Mouse (Mus musculus) intestine, embryonic 15.5 days (tissue): ENCODE results near the gene Cyp2d10. TPM values are rescaled to one million over a fixed set of nuclear protein-coding genes. Genes with fewer than 3 reads are reported as not detected.
"Not testable (repeated sequence)": the region's sequence is repeated elsewhere in the genome, so short reads cannot be mapped to it uniquely, and the experiment has no call there.

Experiments
- ATAC-seq: fragments of 200-750 bp; cut with Nextera tagmentation; 2 replicates; pipeline ENCODE4 v1.8.0; 2017; ENCODE audit warnings: moderate TSS enrichment, moderate library complexity
- H3K27ac ChIP-seq: fragments of 300-500 bp; sonication (generic); 2 replicates; pipeline ENCODE4 v1.5.1; 2015; ENCODE audit warnings: mild to moderate bottlenecking, inconsistent platforms
- H3K27me3 ChIP-seq: fragments of 300-500 bp; sonication (generic); replicated peaks from 2 replicates; pipeline ENCODE4 v1.6.1; 2015; ENCODE audit warnings: inconsistent platforms
- H3K36me3 ChIP-seq: fragments of 300-500 bp; sonication (generic); 2 replicates; pipeline ENCODE4 v1.6.1; 2015; ENCODE audit warnings: inconsistent platforms
- H3K4me1 ChIP-seq: fragments of 300-500 bp; sonication (generic); replicated peaks from 2 replicates; pipeline ENCODE4 v1.6.1; 2015; ENCODE audit warnings: inconsistent platforms
- H3K4me2 ChIP-seq: fragments of 300-500 bp; sonication (generic); replicated peaks from 2 replicates; pipeline ENCODE4 v1.6.1; 2015; ENCODE audit warnings: mild to moderate bottlenecking, inconsistent platforms
- H3K4me3 ChIP-seq: fragments of 300-500 bp; sonication (generic); replicated peaks from 2 replicates; pipeline ENCODE4 v1.5.1; 2015; ENCODE audit warnings: inconsistent platforms
- H3K9ac ChIP-seq: fragments of 300-500 bp; sonication (generic); 2 replicates; pipeline ENCODE4 v1.6.1; 2015; ENCODE audit warnings: inconsistent platforms
- H3K9me3 ChIP-seq: fragments of 300-500 bp; sonication (generic); 2 replicates; pipeline ENCODE4 v1.6.1; 2016; ENCODE audit warnings: inconsistent platforms
- WGBS: fragments of 180-500 bp; shearing (Covaris S2); methylation state at CpG from one replicate; pipeline ENCODE4 v1.1.7; 2015; 5-methylcytosine and 5-hydroxymethylcytosine counted together
- polyA plus RNA-seq: library from polyadenylated mRNA; unstranded; fragments of >200 nt; fragmentation: Nextera tagmentation; extraction: Ambion mirVana; gene quantifications from 2 replicates; pipeline ENCODE4 v1.2.1, GENCODE M21; 2015

Cyp2d10 gene
- polyA plus RNA-seq, result 0.83 and 1.0 TPM in 2 replicates

DNA sequence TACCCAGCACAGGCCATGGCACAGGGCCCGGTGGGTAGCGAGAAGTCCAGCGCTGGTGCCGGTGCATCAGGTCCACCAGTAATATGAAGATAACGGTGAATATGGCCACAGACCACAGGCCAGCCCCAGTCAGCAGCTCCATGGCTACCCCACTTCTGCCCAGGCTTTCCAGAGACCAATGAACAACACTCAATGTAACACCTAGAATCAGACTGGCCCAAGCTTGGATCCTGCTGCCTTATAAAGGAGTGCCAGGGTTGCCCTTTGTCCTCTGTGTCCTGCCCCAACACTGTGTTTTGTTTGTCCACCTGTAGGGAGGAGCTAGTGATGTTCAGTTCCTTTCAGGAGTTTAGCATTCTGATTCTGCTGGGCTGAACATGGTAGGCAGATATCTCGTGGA is at the start of gene Cyp2d10:
Cyp2d10 (minus strand) TSS at position 215 of the 400 bp plus-strand sequence.
- Histone ChIP-seq H3K36me3 (no peaks in the 10 kb centered on the region), H3K27me3 (no peaks in the 10 kb centered on the region), H3K4me2 (no peak within 1 kb of the TSS), H3K4me1 (no peaks in the 10 kb centered on the region), H3K9me3 (no peaks in the 10 kb centered on the region), H3K9ac (no peak within 1 kb of the TSS), H3K27ac (no peak within 1 kb of the TSS), H3K4me3 (no peak within 1 kb of the TSS)
- WGBS, result 94% methylated on average over 6 of the region's 6 CpGs
- no peak for ATAC-seq

DNA sequence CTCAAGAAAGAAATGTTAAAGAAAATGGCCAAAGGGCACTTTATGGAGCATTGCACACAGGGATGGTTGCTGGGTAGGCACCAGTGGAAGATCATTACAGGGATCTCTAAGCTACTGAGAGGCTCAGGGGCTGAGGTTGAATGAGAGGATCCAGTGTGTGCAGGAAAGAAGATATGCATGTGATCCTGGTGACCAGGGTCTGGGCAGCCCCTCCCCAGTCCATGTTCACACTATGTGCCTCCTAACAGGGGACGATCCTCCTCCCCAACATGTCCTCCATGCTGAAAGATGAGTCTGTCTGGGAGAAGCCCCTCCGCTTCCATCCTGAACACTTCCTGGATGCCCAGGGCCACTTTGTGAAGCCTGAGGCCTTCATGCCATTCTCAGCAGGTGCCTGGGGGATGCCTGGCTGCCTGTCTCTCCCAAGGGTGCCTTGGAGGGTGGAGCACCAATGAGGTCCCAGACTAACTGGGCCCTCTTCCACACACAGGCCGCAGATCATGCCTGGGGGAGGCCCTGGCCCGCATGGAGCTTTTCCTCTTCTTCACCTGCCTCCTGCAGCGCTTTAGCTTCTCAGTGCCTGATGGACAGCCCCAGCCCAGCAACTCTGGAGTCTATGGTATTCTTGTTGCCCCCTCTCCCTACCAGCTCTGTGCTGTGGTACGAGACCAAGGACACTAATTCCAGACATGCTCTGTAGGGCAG is 49.2 kb upstream of the Cyp2d10 start:
- not testable (repeated sequence) for H3K9me3 ChIP-seq, H3K36me3 ChIP-seq, H3K4me2 ChIP-seq, ATAC-seq, H3K27ac ChIP-seq, H3K27me3 ChIP-seq, H3K9ac ChIP-seq, H3K4me1 ChIP-seq, H3K4me3 ChIP-seq
- 80% methylated on average over 6 of the region's 6 CpGs for WGBS

- H3K27me3 ChIP-seq, H3K36me3 ChIP-seq, H3K9ac ChIP-seq, H3K27ac ChIP-seq, H3K9me3 ChIP-seq, H3K4me2 ChIP-seq, H3K4me3 ChIP-seq, ATAC-seq, H3K4me1 ChIP-seq: not testable (repeated sequence)
- WGBS, result 88% methylated on average over 6 of the region's 6 CpGs
Measured at GRCm38 (mm10) chr15:82453501-82453900, 46.5 kb upstream of the Cyp2d10 start.

DNA sequence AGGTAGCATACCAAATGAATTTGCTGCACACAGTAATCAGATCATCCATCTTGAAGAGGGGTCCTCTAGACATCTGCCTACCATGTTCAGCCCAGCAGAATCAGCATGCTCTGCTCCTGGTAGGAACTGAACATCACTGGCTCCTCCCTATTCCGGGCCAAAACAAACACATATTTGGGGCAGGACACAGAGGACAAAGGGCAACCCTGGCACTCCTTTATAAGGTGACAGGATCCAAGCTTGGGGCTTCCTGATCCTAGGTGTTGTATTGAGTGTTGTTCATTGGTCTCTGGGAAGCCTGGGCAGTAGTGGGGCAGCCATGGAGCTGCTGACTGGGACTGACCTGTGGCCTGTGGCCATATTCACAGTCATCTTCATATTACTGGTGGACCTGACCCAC is 45.1 kb upstream of the Cyp2d10 start:
- H3K4me2 ChIP-seq, H3K36me3 ChIP-seq, H3K4me3 ChIP-seq, H3K27me3 ChIP-seq, H3K9ac ChIP-seq, H3K27ac ChIP-seq, ATAC-seq, H3K4me1 ChIP-seq, H3K9me3 ChIP-seq: not testable (repeated sequence)
- 72% methylated on average over 1 of the region's 1 CpGs for WGBS

GRCm38 (mm10) chr15:82450045-82450444 is 43.0 kb upstream of the Cyp2d10 start:
- ATAC-seq, result peak; percentile 62; the same call in 1 of the 2 replicates

GRCm38 (mm10) chr15:82445196-82445595 is 38.2 kb upstream of the Cyp2d10 start:
- Histone ChIP-seq H3K36me3 (no peaks in the 10 kb centered on the region), H3K4me1 (no peaks in the 10 kb centered on the region), H3K27ac (no peak overlapping the region), H3K4me2 (no peak overlapping the region), H3K4me3 (no peak overlapping the region), H3K27me3 (no peaks in the 10 kb centered on the region), H3K9ac (no peak overlapping the region), H3K9me3 (no peaks in the 10 kb centered on the region)
- ATAC-seq, result no peak
- 81% methylated on average over 8 of the region's 8 CpGs for WGBS

More at GRCm38 (mm10) chr15:82450045-82450444, 43.0 kb upstream of the Cyp2d10 start:
- not testable (repeated sequence) for H3K4me3 ChIP-seq, H3K4me1 ChIP-seq, H3K9ac ChIP-seq, H3K27me3 ChIP-seq, H3K9me3 ChIP-seq, H3K4me2 ChIP-seq, H3K36me3 ChIP-seq, H3K27ac ChIP-seq
- WGBS, result 53% methylated on average over 2 of the region's 2 CpGs

DNA sequence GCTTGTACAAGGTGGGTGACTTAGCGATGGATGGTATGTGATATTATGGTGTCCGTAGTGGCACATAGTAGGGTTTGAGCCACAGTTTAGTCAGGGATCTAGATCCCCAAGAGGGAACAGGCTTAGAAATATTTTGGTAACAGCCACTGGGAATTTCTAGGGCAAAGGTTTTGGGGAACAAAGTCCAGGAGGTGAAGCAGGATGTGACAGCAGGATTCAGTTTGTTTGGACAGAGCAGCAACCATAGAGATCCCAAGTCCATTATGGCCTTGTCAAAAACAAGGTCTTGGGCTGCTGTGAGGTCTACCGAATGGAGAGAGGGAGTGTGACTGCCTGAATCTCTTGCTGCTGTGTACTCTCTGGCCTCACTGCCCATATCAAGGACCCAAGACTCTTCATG is 36.7 kb upstream of the Cyp2d10 start:
- WGBS, result 91% methylated on average over 3 of the region's 3 CpGs

GRCm38 (mm10) chr15:82437975-82438617 is 31.1 kb upstream of the Cyp2d10 start:
- ATAC-seq, result 0 out of 2 replicates have a peak, but pooled peaks have one; percentile 23
- H3K4me2 ChIP-seq, result no peak overlapping the region
- H3K4me1 ChIP-seq, result no peaks in the 10 kb centered on the region
- H3K27me3 ChIP-seq, result no peaks in the 10 kb centered on the region
- H3K4me3 ChIP-seq, result no peak overlapping the region
- H3K36me3 ChIP-seq, result no peaks in the 10 kb centered on the region
- no peak overlapping the region for H3K9ac ChIP-seq
- 53% methylated on average over 5 of the region's 5 CpGs for WGBS
- no peak overlapping the region for H3K27ac ChIP-seq
- no peaks in the 10 kb centered on the region for H3K9me3 ChIP-seq

More for the DNA sequence above, 36.7 kb upstream of the Cyp2d10 start:
- Histone ChIP-seq H3K27me3 (no peaks in the 10 kb centered on the region), H3K36me3 (no peaks in the 10 kb centered on the region), H3K27ac (no peak overlapping the region), H3K4me1 (no peaks in the 10 kb centered on the region), H3K4me3 (no peak overlapping the region), H3K4me2 (no peak overlapping the region), H3K9me3 (no peaks in the 10 kb centered on the region), H3K9ac (no peak overlapping the region)
- ATAC-seq, result no peak

DNA sequence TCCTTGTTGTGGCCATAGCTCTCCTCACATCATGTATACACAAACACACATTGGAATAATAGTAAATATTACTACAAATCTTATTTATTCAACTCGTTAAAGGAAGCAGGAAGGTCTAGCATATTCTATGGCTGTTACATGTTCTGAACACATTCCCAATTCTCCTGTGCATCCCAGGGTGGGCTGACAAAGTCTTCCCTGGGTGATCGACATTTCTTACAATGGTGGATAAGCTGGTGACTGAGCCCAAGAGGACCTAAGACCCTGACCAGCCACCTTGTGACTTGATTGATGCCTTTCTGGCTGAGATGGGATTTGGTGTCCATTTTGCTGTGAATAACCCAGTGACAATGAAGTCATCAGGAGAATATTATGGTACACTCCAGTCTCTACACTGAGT is 28.6 kb upstream of the Cyp2d10 start:
- H3K27me3 ChIP-seq, result no peaks in the 10 kb centered on the region
- H3K4me2 ChIP-seq, result no peak overlapping the region
- no peak for ATAC-seq
- no peak overlapping the region for H3K27ac ChIP-seq
- no peaks in the 10 kb centered on the region for H3K9me3 ChIP-seq
- H3K4me3 ChIP-seq, result no peak overlapping the region
- 84% methylated on average over 2 of the region's 2 CpGs for WGBS
- no peak overlapping the region for H3K9ac ChIP-seq
- no peaks in the 10 kb centered on the region for H3K36me3 ChIP-seq
- no peaks in the 10 kb centered on the region for H3K4me1 ChIP-seq

DNA sequence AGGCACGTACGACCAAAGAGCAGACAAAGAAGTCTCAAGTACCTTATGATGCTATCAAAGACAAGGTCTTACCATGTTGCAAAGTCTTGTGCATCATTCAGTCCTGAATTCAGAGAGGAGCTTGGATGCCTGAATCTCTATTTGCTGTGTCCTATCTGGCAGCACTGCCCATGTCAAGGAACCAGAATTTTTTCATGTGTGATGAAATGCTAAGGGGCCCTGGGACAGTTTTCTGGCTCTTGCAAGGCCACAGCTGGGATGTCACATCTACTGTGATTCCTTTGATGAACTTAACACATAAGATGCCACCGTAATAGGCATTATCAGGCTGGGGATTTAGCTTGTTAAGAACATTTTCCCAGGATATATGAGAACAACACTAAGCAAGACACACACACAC is 28.0 kb upstream of the Cyp2d10 start:
- no peak for ATAC-seq
- no peaks in the 10 kb centered on the region for H3K9me3 ChIP-seq
- H3K4me2 ChIP-seq, result no peak overlapping the region
- WGBS, result 84% methylated on average over 3 of the region's 3 CpGs
- no peak overlapping the region for H3K9ac ChIP-seq
- no peak overlapping the region for H3K4me3 ChIP-seq
- no peak overlapping the region for H3K27ac ChIP-seq
- no peaks in the 10 kb centered on the region for H3K27me3 ChIP-seq
- no peaks in the 10 kb centered on the region for H3K4me1 ChIP-seq
- no peaks in the 10 kb centered on the region for H3K36me3 ChIP-seq

GRCm38 (mm10) chr15:82434541-82434940 is 27.5 kb upstream of the Cyp2d10 start:
- no peak overlapping the region for H3K27ac ChIP-seq
- H3K4me1 ChIP-seq, result no peaks in the 10 kb centered on the region
- no peaks in the 10 kb centered on the region for H3K9me3 ChIP-seq
- H3K9ac ChIP-seq, result no peak overlapping the region
- no peak overlapping the region for H3K4me3 ChIP-seq
- H3K36me3 ChIP-seq, result no peaks in the 10 kb centered on the region
- H3K27me3 ChIP-seq, result no peaks in the 10 kb centered on the region
- ATAC-seq, result no peak
- 94% methylated on average over 3 of the region's 3 CpGs for WGBS
- H3K4me2 ChIP-seq, result no peak overlapping the region

DNA sequence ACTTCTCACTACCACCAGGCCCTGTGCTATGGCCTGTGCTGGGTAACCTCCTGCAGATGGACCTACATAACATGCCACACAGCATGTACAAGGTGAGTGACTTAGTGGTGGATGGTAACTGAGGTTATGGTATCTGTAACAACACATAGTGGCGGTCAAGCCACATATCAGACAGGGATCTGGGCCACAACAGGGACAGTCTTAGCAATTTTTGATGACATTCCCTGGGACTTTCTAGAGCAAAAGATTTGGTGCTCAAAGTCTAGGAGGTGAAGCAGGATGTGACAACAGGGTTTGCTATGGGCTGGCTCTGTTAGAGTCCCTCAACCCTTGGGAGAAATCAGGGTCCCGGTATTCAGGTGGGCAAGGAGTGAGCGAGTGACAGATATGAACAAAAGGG is 26.6 kb upstream of the Cyp2d10 start:
- Histone ChIP-seq H3K27me3 (no peaks in the 10 kb centered on the region), H3K4me2 (no peak overlapping the region), H3K36me3 (no peaks in the 10 kb centered on the region), H3K9ac (no peak overlapping the region), H3K9me3 (no peaks in the 10 kb centered on the region), H3K4me3 (no peak overlapping the region), H3K4me1 (no peaks in the 10 kb centered on the region), H3K27ac (no peak overlapping the region)
- ATAC-seq, result no peak
- 94% methylated on average over 3 of the region's 3 CpGs for WGBS

- Histone ChIP-seq H3K4me2 (no peak within 1 kb of the TSS), H3K4me1 (no peaks in the 10 kb centered on the region), H3K27ac (no peak within 1 kb of the TSS), H3K36me3 (no peaks in the 10 kb centered on the region), H3K4me3 (no peak within 1 kb of the TSS), H3K27me3 (no peaks in the 10 kb centered on the region), H3K9ac (no peak within 1 kb of the TSS), H3K9me3 (no peaks in the 10 kb centered on the region)
- ATAC-seq, result no peak
Measured at GRCm38 (mm10) chr15:82433137-82433536, 26.1 kb upstream of the Cyp2d10 start, which contains the start of gene Cyp2d9. TSS of gene Cyp2d9 (plus strand) at chr15:82433437.
